Mouse (Mus musculus) T-helper 1 cell (primary cell): Measurements from ENCODE around the gene Cacna1e.

Source experiments
- in situ Hi-C: fragments of 300-600 bp; cut with MboI, MseI; formaldehyde crosslinking; loops from one replicate; pipeline ENCODE4 v1.15.1; 2025; ENCODE audit warnings: high pct_unique_total_duplicates

The Cacna1e gene

DNA sequence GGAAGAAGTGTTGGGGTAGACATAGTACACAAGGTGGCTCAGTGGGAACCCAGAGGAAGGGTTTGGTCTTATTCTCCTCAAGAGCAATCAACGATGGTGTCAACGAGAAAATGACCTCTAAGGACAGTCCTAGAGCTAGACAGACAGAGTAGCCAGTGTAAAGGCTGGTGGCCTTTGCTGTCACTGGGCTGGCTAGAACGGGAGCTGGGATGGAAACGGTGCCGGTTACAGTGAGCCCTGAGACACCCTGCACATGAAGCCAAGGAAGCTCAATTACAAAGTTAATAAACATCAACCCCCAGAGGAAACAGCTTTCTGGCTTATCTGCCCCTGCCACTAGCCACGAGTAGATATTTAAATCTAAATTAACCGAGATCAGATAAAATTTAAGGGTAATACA is 168.7 kb downstream of the Cacna1e start:
- in situ Hi-C loops = no loop called here

- in situ Hi-C loops = no loop called here
Observed at GRCm38 (mm10) chr1:154712747-154713146, 171.6 kb downstream of the Cacna1e start.

DNA sequence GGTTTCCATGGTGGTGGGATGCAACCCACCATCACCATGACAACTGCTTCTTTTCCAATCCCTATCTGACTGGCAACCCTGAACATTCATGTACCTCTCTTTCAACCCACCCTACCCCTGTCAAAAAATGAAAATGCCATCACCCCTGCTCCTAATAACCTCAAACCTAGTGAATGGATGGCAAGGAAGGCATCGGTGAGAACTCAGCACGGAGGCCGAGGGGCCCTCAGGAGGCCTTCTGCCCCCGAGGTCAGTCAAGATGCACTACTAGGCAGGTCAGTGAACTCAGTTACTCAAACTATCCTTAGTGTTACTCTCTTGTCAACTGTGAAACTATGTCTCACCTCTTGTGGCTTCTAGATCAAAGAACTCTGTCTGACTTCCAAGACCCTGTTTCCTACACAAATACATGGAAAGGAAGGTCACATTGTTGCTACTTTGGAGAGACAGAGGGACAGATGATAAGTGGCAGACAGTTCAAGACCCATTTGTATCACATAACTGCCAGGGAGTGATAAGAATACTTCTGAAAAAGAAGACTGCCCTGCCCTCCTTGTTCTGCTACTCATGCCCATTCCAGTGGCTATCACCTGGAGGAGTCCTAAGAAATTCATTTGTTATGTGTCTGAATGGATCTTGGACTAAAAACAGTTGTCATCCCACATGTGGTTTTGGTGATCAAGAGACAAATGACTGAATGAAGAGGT is 176.6 kb downstream of the Cacna1e start:
- in situ Hi-C loops = no loop called here

GRCm38 (mm10) chr1:154706974-154707373 is 177.3 kb downstream of the Cacna1e start:
- in situ Hi-C loops = no loop called here

GRCm38 (mm10) chr1:154705882-154706565 is 178.3 kb downstream of the Cacna1e start:
- in situ Hi-C loops = no loop called here

- in situ Hi-C loops = no loop called here
Observed at GRCm38 (mm10) chr1:154704558-154705185, 179.6 kb downstream of the Cacna1e start.

DNA sequence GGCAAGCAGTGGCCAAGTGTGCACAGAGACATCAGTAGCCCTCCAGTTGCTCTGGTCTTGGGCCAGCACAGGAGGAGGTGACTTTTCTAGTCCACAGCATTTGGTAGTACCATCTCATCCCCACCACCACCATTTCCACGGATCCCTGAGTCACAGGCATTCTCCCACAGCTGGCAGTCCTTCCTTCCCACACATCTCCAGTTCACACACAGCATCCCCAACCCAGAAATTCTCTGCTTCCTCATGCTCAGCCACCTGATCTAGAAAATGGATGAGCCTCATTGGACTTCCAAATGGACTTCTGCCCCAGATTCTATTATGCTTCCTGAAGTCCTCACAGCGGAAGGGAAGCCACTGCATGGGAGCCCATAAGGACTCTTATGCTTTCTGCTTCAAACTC is 181.7 kb downstream of the Cacna1e start:
- in situ Hi-C loops = no loop called here

GRCm38 (mm10) chr1:154688876-154689665 is 195.2 kb downstream of the Cacna1e start:
- in situ Hi-C loops = no loop called here

DNA sequence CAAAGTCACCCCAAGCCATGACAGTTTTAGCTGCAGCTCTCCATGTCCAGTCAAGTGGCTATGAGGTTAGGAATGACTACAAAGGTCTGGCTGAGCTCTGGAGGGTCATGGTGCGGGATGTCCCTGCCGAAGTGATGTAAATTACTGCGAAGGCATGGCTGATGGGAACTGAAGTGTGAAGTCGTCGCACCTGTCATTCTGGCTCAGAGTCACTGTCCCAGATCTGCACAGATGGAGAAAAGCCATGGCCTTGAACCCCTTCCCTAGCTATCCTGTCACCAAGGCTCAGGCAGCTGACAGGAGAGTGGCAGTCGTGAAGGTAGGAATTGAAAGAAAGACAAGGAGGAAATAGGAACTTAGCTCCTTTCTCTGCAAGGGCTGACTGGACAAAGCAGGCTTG is 197.4 kb downstream of the Cacna1e start:
- in situ Hi-C loops = no loop called here

GRCm38 (mm10) chr1:154683477-154684106 is 200.7 kb downstream of the Cacna1e start:
- in situ Hi-C loops = no loop called here

DNA sequence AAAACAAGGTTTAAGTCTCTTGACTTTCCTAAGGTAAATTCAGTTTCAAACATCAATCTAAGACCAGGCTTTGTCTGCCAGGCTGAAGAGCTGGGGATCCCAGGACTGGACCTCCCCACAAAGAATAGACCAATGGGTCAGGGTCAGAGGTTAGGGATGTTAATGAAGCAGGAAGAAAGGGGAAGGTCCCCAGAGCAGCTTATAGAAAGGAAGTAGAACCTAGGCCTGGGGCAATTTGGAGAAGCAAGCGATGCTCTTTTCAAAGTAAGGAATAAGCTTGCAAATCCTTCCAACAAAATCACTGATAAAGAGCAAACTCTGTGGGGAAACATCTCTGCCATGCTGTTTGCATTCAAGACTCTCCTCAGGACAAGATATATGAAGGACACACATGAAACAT is 205.3 kb downstream of the Cacna1e start:
- in situ Hi-C loops = no loop called here

DNA sequence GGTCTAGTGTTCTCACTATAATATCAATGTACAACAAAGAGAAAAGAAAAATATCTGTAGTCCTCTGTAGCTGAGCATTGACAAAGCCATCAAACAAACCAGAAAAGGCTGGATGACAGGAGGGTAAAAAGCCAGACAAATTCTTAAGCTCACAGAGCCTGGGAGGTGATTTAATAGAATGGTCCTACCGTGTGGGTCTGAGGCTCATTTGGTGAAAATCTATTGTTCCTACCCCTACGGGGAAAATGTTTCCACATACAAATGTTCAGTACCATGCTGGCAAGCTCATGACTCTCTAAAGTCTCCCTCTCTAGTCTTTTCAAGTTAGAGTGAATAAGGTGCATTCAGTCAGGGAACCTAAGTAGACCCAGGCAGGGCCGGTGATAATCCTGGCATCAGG is 206.2 kb downstream of the Cacna1e start:
- in situ Hi-C loops = no loop called here

DNA sequence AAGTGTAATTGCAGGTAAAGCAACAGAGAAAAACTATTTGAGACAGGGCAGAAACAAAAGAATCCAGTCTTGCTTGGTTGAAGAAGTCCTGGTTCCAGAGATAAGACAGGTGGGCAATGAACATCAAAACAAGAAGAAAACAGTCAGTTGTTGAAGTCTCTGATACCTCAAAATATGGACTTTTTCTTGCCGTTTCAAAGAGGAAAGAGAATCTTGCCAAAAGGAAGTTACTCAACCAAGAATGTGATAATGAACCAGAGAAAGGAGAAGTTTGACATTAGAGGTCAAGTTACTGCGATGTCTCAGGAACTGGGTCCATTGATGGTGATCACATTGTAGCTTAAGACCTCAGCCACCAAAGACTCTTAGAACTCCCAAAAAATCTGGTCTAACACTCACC is 206.6 kb downstream of the Cacna1e start:
- in situ Hi-C loops = no loop called here

DNA sequence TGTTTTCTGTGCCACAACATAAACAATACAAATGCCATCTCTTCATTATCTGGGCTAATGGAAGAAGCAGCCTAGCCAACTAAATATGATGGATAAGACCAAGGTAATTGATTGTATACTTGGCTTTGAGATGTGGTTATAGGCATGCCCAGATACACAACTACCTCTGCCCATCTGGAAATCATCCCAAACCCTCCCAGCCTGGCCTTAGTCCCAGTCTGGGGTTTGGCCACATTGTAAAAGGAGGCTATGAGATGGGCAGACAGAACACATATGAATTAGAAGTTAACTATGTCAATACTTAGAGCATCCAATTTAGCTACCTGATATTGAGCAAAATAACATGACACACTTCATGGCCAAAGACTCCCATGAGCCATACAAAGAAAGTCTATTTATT is 220.6 kb downstream of the Cacna1e start:
- in situ Hi-C loops = no loop called here

DNA sequence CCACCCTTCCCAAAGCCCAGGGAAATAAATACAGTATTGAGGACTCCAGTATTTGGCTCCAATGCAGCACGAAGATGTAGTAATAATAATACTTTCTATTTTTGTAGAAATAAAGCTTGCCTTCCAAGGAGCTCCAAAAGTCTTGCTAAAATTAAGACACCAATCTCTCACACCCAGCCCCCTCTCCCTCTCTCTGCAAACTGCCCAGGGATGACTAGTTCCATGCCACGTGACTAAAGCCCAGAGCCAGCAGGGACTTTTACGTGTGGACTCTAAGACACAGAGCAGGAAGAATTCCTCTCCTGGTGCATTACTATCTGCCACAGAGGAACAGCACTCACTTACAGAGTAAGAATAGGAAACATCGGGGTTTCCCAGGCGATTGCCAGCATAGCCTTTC is 222.3 kb downstream of the Cacna1e start:
- in situ Hi-C loops = no loop called here

GRCm38 (mm10) chr1:154661221-154661864 is 223.0 kb downstream of the Cacna1e start:
- in situ Hi-C loops = no loop called here

GRCm38 (mm10) chr1:154657366-154657765 is 226.9 kb downstream of the Cacna1e start:
- in situ Hi-C loops = no loop called here

DNA sequence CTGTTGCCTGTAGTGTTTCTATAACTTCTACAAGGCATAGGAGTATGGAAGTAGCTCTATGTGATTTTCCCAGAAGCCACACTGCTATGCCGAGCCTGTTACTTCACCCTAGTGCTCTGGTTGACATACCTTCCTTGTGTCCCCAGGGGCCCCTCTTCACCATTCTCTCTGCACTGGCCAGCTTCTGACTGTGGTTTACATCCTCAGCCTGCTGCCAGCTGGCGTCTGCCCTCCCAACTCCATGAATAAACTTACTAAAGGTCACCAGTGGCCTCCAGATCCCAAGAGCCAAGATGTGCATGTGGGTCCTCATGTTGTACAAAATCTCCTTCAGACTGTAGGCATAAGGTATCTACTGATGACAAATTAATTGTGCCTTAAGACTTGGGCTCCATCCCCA is 230.3 kb downstream of the Cacna1e start:
- in situ Hi-C loops = no loop called here

GRCm38 (mm10) chr1:154646156-154646950 is 237.9 kb downstream of the Cacna1e start:
- in situ Hi-C loops = no loop called here

DNA sequence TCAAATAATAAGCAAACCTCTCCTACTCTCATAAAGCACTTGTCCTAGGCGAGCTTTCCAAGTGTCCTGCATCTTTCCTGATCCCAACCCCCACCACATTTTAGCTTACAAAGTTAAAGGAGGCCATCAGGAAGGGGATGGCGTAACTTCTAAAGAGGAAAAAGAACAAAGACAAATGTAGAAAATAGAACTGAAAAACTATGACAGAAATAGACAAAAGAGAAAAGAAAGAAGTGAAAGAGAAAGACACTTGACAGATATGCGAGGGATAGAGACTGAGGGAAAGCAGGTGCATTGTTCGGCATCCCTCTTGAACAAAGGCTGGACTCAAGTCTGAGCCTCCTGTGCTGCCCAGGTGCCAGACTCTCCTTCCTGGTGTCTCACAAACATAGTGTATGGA is 246.5 kb downstream of the Cacna1e start:
- in situ Hi-C loops = no loop called here
